Mouse (Mus musculus) c-Kit-positive CD71-negative TER-119-negative erythroid progenitor cells, embryonic 14.5 days (primary cell): Measurements from ENCODE around the gene Gm3542.
"Not testable (repeated sequence)": the region's sequence is repeated elsewhere in the genome, so short reads cannot be mapped to it uniquely, and the experiment has no call there.

Experiments used
- DNase-seq: peaks from one replicate; pipeline ENCODE4 v3.0.0-alpha.2; 2013; ENCODE audit warnings: low read depth

The Gm3542 gene

DNA sequence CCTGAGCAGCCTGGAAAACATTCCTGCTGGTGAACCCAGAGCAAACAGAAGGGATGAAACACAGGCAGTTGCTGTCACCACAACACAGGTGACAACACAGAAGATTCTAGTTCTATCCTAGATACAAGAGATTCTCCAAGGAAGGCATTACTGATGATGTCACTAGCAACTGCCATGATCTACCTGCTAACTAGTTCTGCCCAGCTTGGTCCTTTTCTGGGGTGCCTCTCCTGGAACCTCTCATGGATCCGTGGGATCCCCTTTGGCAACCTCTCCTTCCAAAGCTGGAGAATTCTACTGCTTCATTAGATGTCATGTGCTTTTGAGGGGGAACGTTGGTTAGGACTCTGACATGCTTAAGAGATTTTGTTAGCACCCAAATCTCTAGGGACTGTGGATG is at the start of gene Gm3542:
TSS of gene Gm3542 (minus strand) at position 101 of the 400 bp plus-strand sequence.
- not testable (repeated sequence) for DNase-seq
